Mouse (Mus musculus) spleen, adult 2 months (tissue): ENCODE results near the gene Sipa1l2.
"Not testable (repeated sequence)": the region's sequence is repeated elsewhere in the genome, so short reads cannot be mapped to it uniquely, and the experiment has no call there.

Experiments
- CTCF ChIP-seq: fragments of 200-500 bp; IDR thresholded peaks from 2 replicates; pipeline ENCODE4 v1.5.1; 2011; ENCODE audit warnings: mild to moderate bottlenecking, inconsistent platforms; ENCODE audit not compliant: insufficient read depth, insufficient read length, insufficient replicate concordance; ENCODE audit errors: extremely low read depth
- POLR2A ChIP-seq: fragments of 200-500 bp; IDR thresholded peaks from 2 replicates; pipeline ENCODE4 v1.6.1; 2011; ENCODE audit warnings: low read depth, low read length, inconsistent platforms

DNA sequence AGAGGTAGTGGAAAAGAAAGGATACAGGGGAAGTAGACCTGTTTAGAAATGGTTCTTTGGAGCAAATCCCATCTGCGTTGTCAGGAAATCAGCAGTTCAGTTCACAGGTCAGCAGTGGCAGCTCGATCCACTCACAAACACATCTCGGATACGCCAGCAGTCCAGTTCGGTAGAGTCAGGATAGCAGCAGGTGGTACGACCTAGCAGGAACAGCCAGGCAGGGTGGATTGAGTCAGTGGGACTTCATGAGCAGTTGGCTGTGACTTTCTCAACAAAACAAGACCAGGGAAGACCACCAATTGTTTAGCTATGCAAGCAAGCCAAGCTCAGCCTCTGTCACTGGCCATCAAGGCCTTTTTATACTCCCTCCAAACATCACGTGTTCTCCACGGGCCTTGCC is 173.9 kb downstream of the Sipa1l2 start:
- TF ChIP-seq POLR2A, CTCF: not testable (repeated sequence)
